Mouse (Mus musculus) erythroblast, embryonic 14.5 days (primary cell): ENCODE results near the gene Rfpl4.

Source experiments
- GATA1 ChIP-seq: IDR thresholded peaks from 2 replicates; pipeline ENCODE4 v1.6.1; 2012; ENCODE audit warnings: low read length, inconsistent platforms, mixed read lengths
- TAL1 ChIP-seq: IDR thresholded peaks from 3 replicates; pipeline ENCODE4 v1.6.1; 2012; ENCODE audit warnings: low read length, inconsistent platforms, mixed read lengths

DNA sequence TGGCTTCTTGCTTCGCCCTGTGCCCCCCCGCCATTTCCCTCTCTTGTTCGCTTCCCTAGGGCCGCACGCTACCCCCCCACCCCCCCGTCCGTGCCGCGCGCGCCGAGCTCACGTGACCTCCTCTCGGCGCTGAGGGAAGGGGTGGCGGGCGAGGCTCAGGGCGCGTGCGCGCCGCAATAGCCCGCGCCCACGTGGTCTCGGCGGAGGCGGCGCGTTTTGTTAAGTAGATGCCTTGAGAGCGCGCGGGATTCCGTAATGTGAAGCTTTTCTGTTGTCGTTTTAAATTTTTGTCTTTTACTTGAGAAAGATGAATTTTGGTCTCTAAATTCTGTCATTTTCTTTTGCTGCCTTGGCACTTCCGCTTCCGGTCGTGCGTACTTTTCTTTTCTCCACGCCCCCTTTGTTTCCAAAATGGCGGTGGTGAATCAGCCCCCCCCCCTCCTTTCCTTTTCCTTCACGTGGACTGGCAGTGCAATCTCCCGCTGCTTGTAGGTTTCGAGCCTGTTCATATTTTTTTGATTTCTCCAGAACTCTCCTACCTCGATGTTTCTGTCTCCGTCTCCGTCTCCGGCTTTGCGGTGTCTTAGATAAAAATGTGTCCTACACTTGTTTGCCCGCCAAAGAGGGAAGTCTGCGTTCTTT, 54.3 kb downstream of the Rfpl4 start:
- TF ChIP-seq GATA1: no peak
- TF ChIP-seq TAL1: no peak
